27 mouse cellular contexts compared by ENCODE assay signal in the genomic region with DNA sequence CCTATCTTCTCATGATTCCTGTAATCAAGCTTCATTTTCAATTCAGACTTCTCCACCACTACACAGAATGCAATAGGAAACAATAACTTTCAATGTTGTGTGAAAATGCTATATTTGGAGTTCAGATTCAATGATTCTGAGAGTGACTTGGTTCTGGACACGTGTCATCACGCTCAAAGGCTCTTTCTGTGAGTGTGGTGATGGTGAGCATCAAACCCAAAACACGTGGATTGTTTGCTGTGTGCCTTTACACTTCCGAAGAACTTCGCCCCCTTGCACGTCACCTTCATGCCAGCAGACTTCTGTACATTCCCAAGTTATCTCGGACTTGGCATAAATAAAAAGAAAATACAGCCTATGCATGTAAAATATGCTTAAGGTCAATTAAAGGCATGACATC.
DNase-seq lines count a peak whose midpoint lies in the region; ATAC-seq lines count a peak whose summit lies in the region.
"Had no signal": no experiment of that assay in that cellular context is flagged by ENCODE, and none has a peak within 500 bp of the region (broad histone marks: within the 10 kb centered on the region; RNA-seq: fewer than 3 reads in every experiment).

No protein-coding gene starts in this region.

- peaks cover 9% of the 10 kb centered on the region for H3K4me1 ChIP-seq in hindbrain, embryonic 14.5 days (replicated peaks; ENCODE audit: control insufficient read depth, insufficient read depth, low read length)
- 0 out of 2 replicates have a peak, but pooled peaks cover 1% of the 10 kb centered on the region for H3K4me1 ChIP-seq in hindbrain, embryonic 16.5 days (ENCODE audit: control insufficient read depth, insufficient read depth, low read depth, low read length)
- H3K4me1 ChIP-seq in neural tube, embryonic 13.5 days (replicated peaks): peaks cover 27% of the 10 kb centered on the region
- 0 out of 2 replicates have a peak, but pooled peaks cover under 1% of the 10 kb centered on the region for H3K4me1 ChIP-seq in neural tube, embryonic 15.5 days
- H3K4me1 ChIP-seq in heart, embryonic 11.5 days (ENCODE audit: control insufficient read depth, insufficient read depth, low read length): no peaks in the 10 kb centered on the region
- H3K4me1 ChIP-seq: heart, embryonic 15.5 days; limb, embryonic 15.5 days; liver, embryonic 13.5 days; megakaryocyte, embryonic 14.5 days; stomach, embryonic 15.5 days had no signal

- no peak overlapping the region for H3K9ac ChIP-seq in hindbrain, embryonic 14.5 days
- no peak overlapping the region for H3K9ac ChIP-seq in hindbrain, embryonic 16.5 days (ENCODE audit: low read depth, low read length)
- no peak overlapping the region for H3K9ac ChIP-seq in neural tube, embryonic 13.5 days
- H3K9ac ChIP-seq in neural tube, embryonic 15.5 days (replicated peaks): no peak overlapping the region
- no peak overlapping the region for H3K9ac ChIP-seq in heart, embryonic 11.5 days (ENCODE audit: low read depth, low read length)
- H3K9ac ChIP-seq: forebrain, embryonic 12.5 days; heart, embryonic 15.5 days; limb, embryonic 15.5 days; liver, embryonic 13.5 days; stomach, embryonic 15.5 days had no signal

- no peaks in the 10 kb centered on the region for H3K9me3 ChIP-seq in hindbrain, embryonic 14.5 days (ENCODE audit: control insufficient read depth, low read length)
- H3K9me3 ChIP-seq in hindbrain, embryonic 16.5 days (ENCODE audit: control insufficient read depth, low read length): no peaks in the 10 kb centered on the region
- no peaks in the 10 kb centered on the region for H3K9me3 ChIP-seq in neural tube, embryonic 13.5 days
- no peaks in the 10 kb centered on the region for H3K9me3 ChIP-seq in neural tube, embryonic 15.5 days (replicated peaks)
- no peaks in the 10 kb centered on the region for H3K9me3 ChIP-seq in heart, embryonic 11.5 days (replicated peaks; ENCODE audit: control insufficient read depth, low read length)
- H3K9me3 ChIP-seq: forebrain, embryonic 12.5 days; heart, embryonic 15.5 days; limb, embryonic 10.5 days; limb, embryonic 15.5 days; liver, embryonic 13.5 days; megakaryocyte, embryonic 14.5 days; stomach, embryonic 15.5 days had no signal

- 67% methylated on average over 7 of the region's 7 CpGs for WGBS in hindbrain, embryonic 14.5 days
- 64% methylated on average over 7 of the region's 7 CpGs for WGBS in hindbrain, embryonic 16.5 days
- WGBS in neural tube, embryonic 13.5 days: 77% methylated on average over 7 of the region's 7 CpGs
- WGBS in neural tube, embryonic 15.5 days: 84% methylated on average over 7 of the region's 7 CpGs
- WGBS in heart, embryonic 11.5 days (ENCODE audit: insufficient replicate concordance): 70% methylated on average over 7 of the region's 7 CpGs

- peak; percentile 40 to 61 for DNase-seq in cerebellum, adult 18-20 months
- no peak for DNase-seq in hindbrain, embryonic 14.5 days (ENCODE audit: low spot score)
- no peak for DNase-seq in heart, adult 18-20 months
- DNase-seq: adrenal gland, postnatal 10 days; kidney, adult 11 months; kidney, postnatal 14 days; layer of hippocampus, adult 9-11 months; liver, embryonic 13.5 days; lung, adult 18-20 months; lung, postnatal 4 days; retina, postnatal 1 day; right cerebral cortex, postnatal 14 days had no signal

- H3K36me3 ChIP-seq in hindbrain, embryonic 14.5 days (replicated peaks; ENCODE audit: control insufficient read depth, insufficient read depth): no peaks in the 10 kb centered on the region
- no peaks in the 10 kb centered on the region for H3K36me3 ChIP-seq in hindbrain, embryonic 16.5 days (ENCODE audit: control insufficient read depth, insufficient read depth, low read length)
- no peaks in the 10 kb centered on the region for H3K36me3 ChIP-seq in neural tube, embryonic 13.5 days
- H3K36me3 ChIP-seq in neural tube, embryonic 15.5 days: no peaks in the 10 kb centered on the region
- no peaks in the 10 kb centered on the region for H3K36me3 ChIP-seq in heart, embryonic 11.5 days (ENCODE audit: control insufficient read depth, insufficient read depth, low read length)
- H3K36me3 ChIP-seq: forebrain, embryonic 12.5 days; heart, embryonic 15.5 days; limb, embryonic 10.5 days; limb, embryonic 15.5 days; liver, embryonic 13.5 days; stomach, embryonic 15.5 days had no signal

- H3K27me3 ChIP-seq in hindbrain, embryonic 14.5 days (ENCODE audit: control insufficient read depth, insufficient read depth, low read length): peaks cover 44% of the 10 kb centered on the region
- no peaks in the 10 kb centered on the region; the same call in 1 of the 2 replicates for H3K27me3 ChIP-seq in hindbrain, embryonic 16.5 days (replicated peaks; ENCODE audit: control insufficient read depth, insufficient read depth, low read length)
- peaks cover 34% of the 10 kb centered on the region for H3K27me3 ChIP-seq in neural tube, embryonic 13.5 days
- peaks cover 20% of the 10 kb centered on the region for H3K27me3 ChIP-seq in neural tube, embryonic 15.5 days (replicated peaks)
- no peaks in the 10 kb centered on the region for H3K27me3 ChIP-seq in heart, embryonic 11.5 days (ENCODE audit: control insufficient read depth, insufficient read depth, low read length)
- H3K27me3 ChIP-seq: heart, embryonic 15.5 days; limb, embryonic 15.5 days; liver, embryonic 13.5 days; megakaryocyte, embryonic 14.5 days; stomach, embryonic 15.5 days had no signal

- H3K4me3 ChIP-seq in hindbrain, embryonic 14.5 days (replicated peaks; ENCODE audit: low read length): no peak overlapping the region
- no peak overlapping the region for H3K4me3 ChIP-seq in hindbrain, embryonic 16.5 days (ENCODE audit: low read length)
- no peak overlapping the region for H3K4me3 ChIP-seq in neural tube, embryonic 13.5 days
- H3K4me3 ChIP-seq in neural tube, embryonic 15.5 days (replicated peaks): no peak overlapping the region
- no peak overlapping the region for H3K4me3 ChIP-seq in heart, embryonic 11.5 days (ENCODE audit: low read depth, low read length)
- H3K4me3 ChIP-seq: erythroblast, embryonic 14.5 days; forebrain, embryonic 12.5 days; heart, embryonic 15.5 days; limb, embryonic 10.5 days; limb, embryonic 15.5 days; liver, embryonic 13.5 days; megakaryocyte, embryonic 14.5 days; stomach, embryonic 15.5 days had no signal

- H3K4me2 ChIP-seq in hindbrain, embryonic 14.5 days (replicated peaks): no peak overlapping the region; the same call in 1 of the 2 replicates
- no peak overlapping the region for H3K4me2 ChIP-seq in hindbrain, embryonic 16.5 days (ENCODE audit: low read length)
- H3K4me2 ChIP-seq in neural tube, embryonic 13.5 days: 0 out of 2 replicates have a peak overlapping the region, but pooled peaks have one; percentile 4
- H3K4me2 ChIP-seq in neural tube, embryonic 15.5 days: no peak overlapping the region
- no peak overlapping the region for H3K4me2 ChIP-seq in heart, embryonic 11.5 days
- H3K4me2 ChIP-seq: forebrain, embryonic 12.5 days; heart, embryonic 15.5 days; limb, embryonic 15.5 days; liver, embryonic 13.5 days; stomach, embryonic 15.5 days had no signal

- ATAC-seq in cerebellum, adult (ENCODE audit: insufficient number of reproducible peaks, low FRiP score, low TSS enrichment): no peak
- ATAC-seq in hindbrain, embryonic 14.5 days (ENCODE audit: low FRiP score): no peak
- ATAC-seq in hindbrain, embryonic 16.5 days: no peak
- no peak for ATAC-seq in neural tube, embryonic 13.5 days (ENCODE audit: low read depth)
- no peak for ATAC-seq in neural tube, embryonic 15.5 days (ENCODE audit: low FRiP score)
- ATAC-seq in heart, embryonic 11.5 days (replicated peaks; ENCODE audit: insufficient number of reproducible peaks, low FRiP score, low TSS enrichment): no peak
- ATAC-seq: inflammation-experienced regulatory T-cells, adult 6 months; lung, postnatal 0 days; Patski had no signal

- 0 out of 2 replicates have a peak overlapping the region, but pooled peaks have one; percentile 38 for H3K27ac ChIP-seq in hindbrain, embryonic 14.5 days
- H3K27ac ChIP-seq in hindbrain, embryonic 16.5 days (ENCODE audit: low read depth, low read length): no peak overlapping the region
- no peak overlapping the region for H3K27ac ChIP-seq in neural tube, embryonic 13.5 days (replicated peaks)
- no peak overlapping the region for H3K27ac ChIP-seq in neural tube, embryonic 15.5 days (replicated peaks)
- no peak overlapping the region for H3K27ac ChIP-seq in heart, embryonic 11.5 days (ENCODE audit: low read depth, low read length)
- H3K27ac ChIP-seq: forebrain, embryonic 12.5 days; heart, embryonic 15.5 days; limb, embryonic 10.5 days; limb, embryonic 15.5 days; liver, embryonic 13.5 days; stomach, embryonic 15.5 days had no signal

Comparison
In these comparisons a context has a peak if more than half of its experiments do, and no peak if none do; other contexts are left out.
1. DNase-seq: peak in cerebellum, adult 18-20 months (2 of 2); none in hindbrain, embryonic 14.5 days (single experiment) and heart, adult 18-20 months (0 of 2).